Mouse (Mus musculus) hindbrain, postnatal 0 days (tissue): ENCODE results near the gene Lrig1. TPM values are rescaled to one million over a fixed set of nuclear protein-coding genes. Genes with fewer than 3 reads are reported as not detected.

ENCODE experiments used
- ATAC-seq: fragments of 200-750 bp; cut with Nextera tagmentation; 2 replicates; pipeline ENCODE4 v1.8.0; 2017; ENCODE audit warnings: mild to moderate bottlenecking, moderate TSS enrichment, moderate library complexity
- DNase-seq: peaks from one replicate; pipeline ENCODE4 v3.0.0-alpha.2; 2015; ENCODE audit warnings: low spot score
- H3K27ac ChIP-seq: fragments of 300-500 bp; sonication (generic); 2 replicates; pipeline ENCODE4 v1.5.1; 2014; ENCODE audit warnings: mild to moderate bottlenecking
- H3K27me3 ChIP-seq: fragments of 300-500 bp; sonication (generic); 2 replicates; pipeline ENCODE4 v1.6.1; 2014; ENCODE audit warnings: low read length, mixed read lengths; ENCODE audit not compliant: insufficient read depth
- H3K36me3 ChIP-seq: fragments of 300-500 bp; sonication (generic); 2 replicates; pipeline ENCODE4 v1.6.1; 2014; ENCODE audit warnings: low read length, mixed read lengths; ENCODE audit not compliant: insufficient read depth
- H3K4me1 ChIP-seq: fragments of 300-500 bp; sonication (generic); 2 replicates; pipeline ENCODE4 v1.6.1; 2014; ENCODE audit warnings: antibody characterized with exemption, low read length, mixed read lengths; ENCODE audit not compliant: insufficient read depth
- H3K4me2 ChIP-seq: fragments of 300-500 bp; sonication (generic); 2 replicates; pipeline ENCODE4 v1.6.1; 2014; ENCODE audit warnings: low read depth, mild to moderate bottlenecking, low read length, moderate library complexity, mixed read lengths
- H3K4me3 ChIP-seq: fragments of 300-500 bp; sonication (generic); 2 replicates; pipeline ENCODE4 v1.5.1; 2014; ENCODE audit warnings: low read length
- H3K9ac ChIP-seq: fragments of 300-500 bp; sonication (generic); replicated peaks from 2 replicates; pipeline ENCODE4 v1.6.1; 2014; ENCODE audit warnings: mild to moderate bottlenecking, low read length, moderate library complexity, mixed read lengths
- H3K9me3 ChIP-seq: fragments of 300-500 bp; sonication (generic); 2 replicates; pipeline ENCODE4 v1.6.1; 2016; ENCODE audit warnings: low read length, mixed read lengths
- CTCF ChIP-seq: IDR thresholded peaks from 2 replicates; pipeline ENCODE4 v1.5.1; 2016; ENCODE audit warnings: antibody characterized with exemption, control low read depth, low read depth
- WGBS: fragments of 180-500 bp; shearing (Covaris S2); extraction: QIAGEN DNeasy Blood & Tissue Kit; methylation state at CpG from one replicate; pipeline ENCODE4 v1.1.7; 2014; 5-methylcytosine and 5-hydroxymethylcytosine counted together
- polyA plus RNA-seq: library from polyadenylated mRNA; unstranded; fragments of >200 nt; fragmentation: Nextera tagmentation; extraction: Ambion mirVana; gene quantifications from 2 replicates; pipeline ENCODE4 v1.2.1, GENCODE M21; 2015
- total RNA-seq: library from RNA; depleted of rRNA; stranded (reverse); fragments of >200 nt; gene quantifications from 2 replicates; pipeline ENCODE4 v1.2.3, GENCODE M21; 2014

The Lrig1 gene
- total and polyA plus RNA-seq, 2 experiments from 2014 or later, result 23.0 to 146 TPM

DNA sequence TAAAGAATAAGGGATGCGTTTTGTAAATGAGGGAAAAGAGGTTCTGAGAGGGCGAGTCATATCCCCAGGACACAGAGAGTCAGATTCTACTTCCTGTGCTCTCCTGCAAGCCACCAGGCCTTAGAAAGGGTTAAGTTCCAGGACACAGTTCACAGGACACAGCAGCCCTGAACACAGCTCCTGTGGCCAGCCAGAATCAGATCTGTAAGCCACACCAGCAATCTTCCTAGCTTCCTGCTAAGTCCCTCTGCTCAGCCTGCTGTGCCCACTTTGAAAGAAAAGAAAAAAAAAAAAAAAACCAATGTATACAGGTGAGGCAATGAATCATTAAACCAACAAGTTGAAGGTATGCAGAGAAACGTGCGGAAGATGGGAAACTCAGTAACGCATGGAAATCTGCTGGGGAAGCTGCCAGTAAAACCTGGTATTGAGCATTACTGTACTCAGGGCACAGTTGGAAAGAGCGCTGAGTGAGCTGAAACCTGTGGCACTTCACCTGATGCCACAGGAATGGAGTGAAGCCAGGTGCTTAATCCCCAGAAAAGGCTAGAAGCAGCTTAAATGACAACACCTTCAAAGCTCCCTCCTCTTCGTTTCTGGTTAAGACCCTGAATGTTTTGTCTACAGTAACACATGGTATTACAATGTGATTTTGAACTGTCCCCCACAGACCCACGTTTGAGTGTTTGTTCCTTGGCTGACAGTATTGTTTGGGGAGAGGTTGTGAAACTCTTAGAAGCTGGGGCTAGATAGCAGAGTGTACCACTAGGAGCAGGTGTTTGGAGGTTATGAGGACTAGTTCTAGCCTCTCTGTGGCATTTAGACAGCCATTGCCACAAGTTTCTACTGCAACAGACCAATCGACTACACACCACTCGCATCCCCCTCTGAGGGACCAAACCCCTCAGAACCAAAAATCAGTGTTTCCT, 46.3 kb downstream of the Lrig1 start:
- ATAC-seq (no peak), DNase-seq (no peak)
- H3K27ac ChIP-seq, result no peak overlapping the region
- WGBS, result 68% methylated on average over 10 of the region's 10 CpGs
- no peak overlapping the region for H3K4me3 ChIP-seq
- no peaks in the 10 kb centered on the region for H3K27me3 ChIP-seq
- no peak overlapping the region for H3K4me2 ChIP-seq
- no peak for TF ChIP-seq CTCF
- H3K9me3 ChIP-seq, result no peaks in the 10 kb centered on the region
- H3K4me1 ChIP-seq, result peaks cover 18% of the 10 kb centered on the region
- no peaks in the 10 kb centered on the region for H3K36me3 ChIP-seq
- no peak overlapping the region for H3K9ac ChIP-seq

DNA sequence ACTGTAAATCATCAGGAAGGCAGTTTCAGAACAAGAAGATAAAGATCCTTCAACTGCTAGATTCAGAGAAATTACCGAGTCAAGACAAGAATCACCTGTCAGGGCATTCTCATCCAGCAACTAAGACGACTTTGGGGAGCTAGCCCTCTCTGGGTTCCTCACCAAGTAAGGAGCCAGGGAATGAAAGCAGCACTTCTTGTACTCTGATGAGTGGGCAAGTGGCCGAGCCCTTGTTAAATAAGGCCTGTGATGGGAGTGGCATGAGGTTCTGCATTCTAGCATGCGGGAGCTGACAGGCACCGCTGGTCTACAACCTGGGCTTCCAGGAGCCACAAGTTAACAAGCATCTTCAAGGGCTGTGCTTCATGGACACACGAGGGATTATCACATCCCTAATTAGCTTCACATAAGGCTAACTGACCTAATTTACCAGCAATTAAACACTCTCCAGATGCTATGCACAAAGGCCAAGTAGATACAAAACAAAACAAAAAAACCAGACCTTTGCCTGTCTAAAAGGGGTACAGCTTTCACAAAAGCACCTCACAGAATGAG, 47.2 kb downstream of the Lrig1 start:
- Histone ChIP-seq H3K9me3 (no peaks in the 10 kb centered on the region), H3K27me3 (no peaks in the 10 kb centered on the region), H3K9ac (no peak overlapping the region), H3K4me2 (no peak overlapping the region), H3K36me3 (no peaks in the 10 kb centered on the region), H3K27ac (no peak overlapping the region; the same call in 1 of the 2 replicates), H3K4me3 (no peak overlapping the region), H3K4me1 (peaks cover 26% of the 10 kb centered on the region)
- DNase-seq (no peak), ATAC-seq (no peak)
- no peak for TF ChIP-seq CTCF
- 59% methylated on average over 6 of the region's 6 CpGs for WGBS

DNA sequence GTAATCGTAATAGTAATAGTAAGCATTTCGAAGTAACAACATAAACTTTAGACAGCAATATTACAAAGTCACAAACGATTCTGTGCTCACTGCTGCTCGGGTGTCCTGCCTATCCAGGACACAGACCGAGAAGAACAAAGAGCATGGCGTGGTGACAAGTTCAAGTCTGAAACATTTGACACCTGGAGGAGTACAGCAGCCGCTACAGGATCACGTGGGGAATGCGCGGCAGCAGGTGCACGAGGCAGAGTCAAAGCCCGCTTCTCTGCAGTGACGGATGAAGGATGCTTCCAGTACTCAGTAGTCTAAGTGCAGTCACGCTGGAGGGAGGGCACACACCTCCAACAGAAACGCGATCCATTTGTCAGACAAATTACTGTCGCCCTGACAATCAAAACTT, 48.4 kb downstream of the Lrig1 start:
- Histone ChIP-seq H3K9me3 (no peaks in the 10 kb centered on the region), H3K27me3 (no peaks in the 10 kb centered on the region), H3K4me1 (peaks cover 31% of the 10 kb centered on the region), H3K9ac (no peak overlapping the region), H3K36me3 (no peaks in the 10 kb centered on the region), H3K4me3 (no peak overlapping the region), H3K27ac (0 out of 2 replicates have a peak overlapping the region, but pooled peaks have one; percentile 9), H3K4me2 (no peak overlapping the region)
- TF ChIP-seq CTCF, result no peak
- ATAC-seq (no peak), DNase-seq (no peak)
- 69% methylated on average over 17 of the region's 17 CpGs for whole genome bisulfite sequencing

DNA sequence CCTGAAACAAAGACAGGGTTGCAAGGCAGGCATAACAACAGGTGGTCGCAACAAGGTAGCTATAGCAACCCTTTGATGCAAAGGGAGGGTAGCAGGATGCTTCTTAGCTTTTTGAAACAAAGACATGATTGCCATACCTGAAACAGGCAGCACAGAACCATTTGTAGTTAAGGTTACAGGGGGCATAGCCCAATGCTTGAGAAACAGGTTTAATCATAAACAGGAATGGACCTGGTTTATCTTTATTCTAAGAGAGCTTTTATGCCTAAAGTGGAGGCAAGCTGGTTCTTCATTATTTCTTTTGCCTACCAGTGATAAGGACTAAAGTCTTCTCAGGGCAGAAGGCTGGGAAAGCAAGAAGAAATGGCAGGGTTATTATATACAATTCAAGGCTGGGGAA, 50.3 kb downstream of the Lrig1 start:
- H3K9me3 ChIP-seq, result no peaks in the 10 kb centered on the region
- 62% methylated on average over 1 of the region's 1 CpGs for WGBS
- H3K4me2 ChIP-seq, result no peak overlapping the region
- TF ChIP-seq CTCF, result no peak
- H3K9ac ChIP-seq, result no peak overlapping the region
- H3K27ac ChIP-seq, result 0 out of 2 replicates have a peak overlapping the region, but pooled peaks have one; percentile 69
- ATAC-seq (no peak), DNase-seq (no peak)
- no peaks in the 10 kb centered on the region for H3K36me3 ChIP-seq
- H3K27me3 ChIP-seq, result no peaks in the 10 kb centered on the region
- peaks cover 29% of the 10 kb centered on the region for H3K4me1 ChIP-seq
- H3K4me3 ChIP-seq, result no peak overlapping the region

DNA sequence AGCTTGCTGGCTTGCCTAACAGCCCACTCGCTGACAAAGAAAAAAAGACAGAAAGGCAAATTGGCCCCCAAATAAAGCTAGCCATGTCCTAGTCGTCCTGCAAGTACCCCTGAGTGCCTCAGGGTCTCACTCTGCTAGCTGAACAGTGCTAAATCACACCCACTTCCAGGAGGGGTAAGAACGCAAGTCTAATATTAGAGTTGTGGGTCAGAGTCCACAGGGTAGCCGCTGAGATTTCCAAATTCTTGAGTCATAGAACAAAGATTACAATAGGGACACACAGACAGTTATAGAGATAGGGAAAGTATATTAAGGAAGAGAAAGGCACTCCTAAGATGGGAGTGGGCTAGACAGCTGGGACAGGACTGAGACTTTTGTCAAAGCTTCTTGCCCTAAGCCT, 51.5 kb downstream of the Lrig1 start:
- Histone ChIP-seq H3K36me3 (no peaks in the 10 kb centered on the region), H3K9me3 (no peaks in the 10 kb centered on the region), H3K4me3 (no peak overlapping the region), H3K4me1 (peaks cover 29% of the 10 kb centered on the region), H3K27ac (peak overlapping the region; percentile 69), H3K27me3 (no peaks in the 10 kb centered on the region), H3K9ac (no peak overlapping the region), H3K4me2 (no peak overlapping the region)
- TF ChIP-seq CTCF, result no peak
- DNase-seq, result no peak
- ATAC-seq, result no peak
- WGBS, result 48% methylated on average over 4 of the region's 4 CpGs

DNA sequence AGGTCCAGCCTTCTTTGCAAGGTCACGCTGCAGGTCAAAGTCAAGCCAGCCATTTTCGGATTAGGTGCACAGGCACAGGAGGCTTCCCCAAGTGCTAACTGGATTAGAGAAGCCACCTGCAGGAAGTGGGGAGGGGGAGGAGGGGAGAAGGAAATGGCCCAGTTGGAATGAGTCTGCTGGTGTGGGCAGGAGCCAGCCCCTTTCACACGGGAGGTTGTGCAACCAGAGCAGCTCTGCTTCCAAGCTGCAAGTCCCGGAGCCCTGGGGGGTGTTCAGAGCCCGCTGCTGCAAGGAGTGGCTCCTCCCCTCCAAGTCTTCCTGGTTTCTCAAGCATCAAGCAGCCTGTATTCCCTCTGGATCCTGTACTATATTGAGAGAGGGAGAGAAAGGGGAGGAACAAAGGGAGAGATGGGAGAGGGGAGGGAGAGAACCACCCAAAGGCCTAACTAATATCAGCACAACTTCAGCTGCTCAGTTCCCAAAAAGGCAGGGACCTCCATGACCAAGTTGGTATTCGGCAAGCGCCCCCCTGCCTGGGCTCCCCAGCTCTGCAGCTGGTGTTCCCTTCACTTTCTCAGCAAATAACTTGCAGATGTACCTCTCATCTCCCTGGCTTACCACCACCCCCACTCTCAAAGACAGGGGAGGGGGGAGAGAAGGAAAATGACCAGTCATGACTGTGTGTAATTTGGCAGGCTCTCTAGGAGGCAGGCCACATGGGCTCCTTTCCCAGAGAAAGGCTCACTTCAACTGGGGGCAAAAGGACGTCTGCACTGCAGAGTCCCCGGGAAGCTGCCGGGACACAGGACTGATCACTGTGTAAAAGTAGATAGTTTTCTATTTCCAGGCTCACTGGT, 52.2 kb downstream of the Lrig1 start:
- Histone ChIP-seq H3K4me3 (no peak overlapping the region), H3K27ac (peak overlapping the region; percentile 69), H3K27me3 (no peaks in the 10 kb centered on the region), H3K9ac (0 out of 2 replicates have a peak overlapping the region, but pooled peaks have one; percentile 21), H3K9me3 (no peaks in the 10 kb centered on the region), H3K4me2 (0 out of 2 replicates have a peak overlapping the region, but pooled peaks have one; percentile 16), H3K4me1 (peaks cover 29% of the 10 kb centered on the region), H3K36me3 (no peaks in the 10 kb centered on the region)
- peak; percentile 73 for DNase-seq
- peak; percentile 89 for ATAC-seq
- WGBS, result 16% methylated on average over 10 of the region's 10 CpGs
- no peak for TF ChIP-seq CTCF
